Mouse (Mus musculus) T-cell, adult 2 months (primary cell): ENCODE data around the gene Esrrg.

ENCODE experiments used
- DNase-seq: peaks from one replicate; pipeline ENCODE4 v3.0.0; 2022; ENCODE audit warnings: low spot score

Gene Esrrg

DNA sequence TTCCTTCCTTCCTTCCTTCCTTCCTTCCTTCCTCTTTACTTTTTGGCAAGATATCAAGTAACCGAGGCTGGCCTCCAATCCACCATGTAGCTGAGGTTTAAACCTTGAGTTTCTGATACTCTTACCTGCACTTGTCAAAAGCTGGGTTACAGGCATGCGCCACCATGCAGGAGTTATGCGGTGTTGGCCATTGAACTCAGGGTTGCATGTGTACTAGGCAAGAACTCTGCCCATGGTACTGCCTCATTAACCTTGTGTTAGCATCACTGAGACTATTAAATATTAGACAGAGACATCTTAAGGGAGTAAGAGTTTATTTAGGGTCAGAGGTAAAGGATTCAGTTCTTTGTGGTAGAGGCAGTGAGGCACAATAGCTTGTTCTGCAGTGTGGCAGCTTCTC lies 161.6 kb downstream of the Esrrg start:
- no peak for DNase-seq

DNA sequence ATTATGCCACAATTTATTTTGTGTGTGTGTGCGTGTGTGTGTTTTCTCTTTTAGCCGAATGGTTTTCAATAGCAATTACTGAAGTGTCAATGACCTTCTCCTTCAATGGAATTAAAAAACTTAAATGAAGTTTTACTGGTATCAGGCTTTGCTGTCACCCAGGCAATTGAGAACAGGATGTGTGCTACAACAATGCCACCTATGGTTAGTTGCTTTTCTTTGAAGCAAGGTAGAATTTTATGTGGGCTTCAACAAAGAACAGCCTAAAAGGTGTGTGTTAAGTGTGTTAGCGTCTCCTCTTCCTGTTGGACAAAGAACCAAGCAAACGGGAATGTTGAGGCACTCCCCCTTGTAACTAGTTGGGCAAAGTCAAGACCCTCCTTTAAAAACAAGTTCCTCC lies 162.5 kb downstream of the Esrrg start:
- DNase-seq = no peak

DNA sequence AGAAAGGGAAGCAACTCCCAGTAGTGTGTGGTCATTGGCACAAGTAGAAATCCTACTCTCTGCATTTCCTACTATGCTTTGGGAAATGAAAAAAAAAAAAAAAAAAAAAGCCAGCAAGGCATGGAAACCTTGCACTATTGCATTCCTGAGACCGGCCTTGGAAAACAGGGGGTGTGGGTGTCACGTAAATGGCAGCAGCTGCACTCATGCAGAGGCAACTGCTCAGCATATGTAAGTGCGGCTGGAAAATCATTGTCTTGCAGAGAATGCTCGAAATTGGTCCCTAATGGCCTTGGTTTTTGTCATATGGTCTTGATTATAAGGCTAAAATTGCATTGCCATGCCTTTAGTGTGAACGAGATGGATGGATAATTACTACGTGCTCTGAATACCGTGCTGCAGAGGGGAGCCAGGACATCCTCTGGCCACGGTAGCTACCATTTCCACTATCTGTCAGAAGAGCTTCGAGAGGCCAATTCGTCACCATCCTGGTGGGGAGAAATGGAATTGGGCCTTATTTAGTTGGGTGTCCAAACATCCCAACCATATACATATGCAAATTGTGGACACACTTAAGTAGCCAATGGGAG lies 171.1 kb downstream of the Esrrg start:
- DNase-seq = no peak

DNA sequence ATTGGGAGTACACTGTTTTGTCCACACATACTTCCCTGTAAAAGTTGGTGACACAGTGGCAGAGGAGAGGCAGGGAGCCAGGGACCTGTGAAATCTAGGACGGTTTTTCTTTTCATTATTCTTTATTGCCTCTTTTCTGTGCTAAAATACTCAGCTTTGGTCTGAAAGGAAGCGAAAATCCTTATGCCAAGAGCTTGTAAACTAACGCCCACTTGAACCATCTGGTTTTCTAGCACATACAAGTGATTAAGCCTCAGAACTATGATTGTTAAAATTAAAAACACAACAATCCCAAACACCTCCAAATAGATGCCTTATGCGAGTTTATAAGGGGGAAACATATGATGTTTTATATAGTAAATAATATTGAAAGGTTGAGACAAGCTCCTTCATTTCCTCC lies 176.6 kb downstream of the Esrrg start:
- no peak for DNase-seq

DNA sequence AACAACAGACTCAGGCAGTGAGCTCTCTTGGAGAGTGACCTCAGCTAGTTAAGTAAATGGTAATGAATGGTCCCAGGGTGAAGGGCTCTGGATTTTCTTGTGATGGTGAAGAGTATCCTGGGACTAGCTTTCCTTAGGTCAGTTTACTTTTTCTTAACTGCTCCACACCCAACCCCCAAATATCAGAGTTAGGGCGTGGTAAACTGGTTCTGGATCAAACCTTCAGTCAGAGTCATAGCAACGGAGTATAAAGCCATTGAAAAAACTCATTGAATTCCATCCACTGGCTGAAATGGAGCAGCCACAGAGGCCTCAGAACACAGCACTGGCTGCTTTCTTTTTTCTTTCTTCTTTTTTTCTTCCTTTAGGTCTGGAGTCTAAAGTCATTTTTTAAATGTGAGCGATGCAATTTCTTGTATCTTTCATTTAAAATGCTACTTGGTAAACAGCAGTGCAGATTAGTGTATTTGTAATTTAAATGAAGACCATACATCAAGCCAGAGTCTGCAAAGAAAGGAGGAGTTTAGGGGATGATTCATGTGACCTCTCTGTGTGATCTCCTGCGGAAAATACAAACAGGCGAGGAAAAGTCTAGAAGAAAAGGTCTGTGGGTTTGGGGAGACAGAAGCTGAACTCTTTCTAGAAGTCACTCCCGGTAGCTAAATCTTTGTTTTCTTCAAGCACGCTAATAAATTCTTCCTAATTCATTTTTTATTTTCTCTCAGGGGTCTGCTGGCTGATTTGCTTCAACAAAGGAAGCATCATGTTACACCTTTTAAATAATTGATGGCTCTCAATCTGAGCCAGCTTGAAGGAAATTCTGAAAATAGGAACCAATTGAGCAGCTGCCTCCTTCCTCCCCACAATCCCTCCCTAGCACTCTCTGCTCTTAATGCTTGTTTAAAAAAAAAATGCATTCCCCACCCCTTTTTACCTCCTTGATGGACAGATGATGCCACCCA lies 178.7 kb downstream of the Esrrg start:
- no peak for DNase-seq

DNA sequence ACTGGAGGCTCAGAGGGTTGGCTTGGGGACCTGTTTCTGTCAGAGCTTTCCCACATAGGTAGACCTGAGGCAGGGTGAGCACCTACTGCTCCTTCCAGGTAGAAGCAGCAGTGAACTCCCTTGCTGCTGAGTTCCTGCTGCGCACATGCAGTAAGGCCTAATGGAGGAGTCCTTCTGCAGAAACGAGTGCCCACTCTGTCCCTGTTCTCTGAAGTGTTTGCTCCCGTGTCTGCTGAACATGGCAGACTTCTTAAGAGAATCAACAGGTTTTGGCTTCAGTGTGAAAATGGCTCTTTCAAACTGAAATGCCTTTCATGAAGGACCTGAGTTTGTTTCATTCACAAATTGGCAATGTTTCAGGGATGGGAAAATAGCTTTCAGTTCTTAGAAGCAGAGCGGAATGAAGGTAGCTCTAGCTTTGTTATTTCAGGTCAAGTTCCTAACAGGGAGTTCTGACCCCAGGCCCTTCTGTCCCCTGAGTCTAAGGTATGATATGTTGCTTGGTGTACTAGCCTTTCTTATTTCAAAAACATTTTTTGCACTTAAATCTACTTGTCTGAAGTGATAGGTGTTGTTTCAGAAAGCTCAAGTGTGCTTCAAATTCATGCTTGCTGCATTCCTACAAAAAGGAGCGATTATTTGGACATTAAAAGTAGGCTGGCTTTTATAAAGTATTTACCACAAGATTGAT lies 185.8 kb downstream of the Esrrg start:
- DNase-seq = no peak

DNA sequence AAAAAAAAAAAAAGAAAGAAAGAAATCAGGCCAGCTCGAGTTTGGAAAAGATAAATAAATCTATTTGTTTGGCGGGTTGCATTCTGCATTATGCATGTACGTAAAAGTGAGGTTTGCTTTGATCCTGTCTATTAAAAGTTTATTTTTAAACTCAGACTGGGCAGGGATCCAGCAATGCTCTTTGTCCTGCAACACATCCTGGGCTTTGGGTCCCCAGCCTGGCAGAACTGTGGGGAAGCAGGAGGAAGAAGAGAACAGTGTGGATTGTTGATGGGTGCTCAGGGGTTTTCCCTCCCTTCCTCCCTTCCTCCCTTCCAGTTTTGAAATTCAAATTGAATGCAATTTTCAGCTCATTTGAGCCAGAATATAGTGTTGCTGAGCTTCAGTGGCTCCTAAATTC lies 187.0 kb downstream of the Esrrg start:
- no peak for DNase-seq

DNA sequence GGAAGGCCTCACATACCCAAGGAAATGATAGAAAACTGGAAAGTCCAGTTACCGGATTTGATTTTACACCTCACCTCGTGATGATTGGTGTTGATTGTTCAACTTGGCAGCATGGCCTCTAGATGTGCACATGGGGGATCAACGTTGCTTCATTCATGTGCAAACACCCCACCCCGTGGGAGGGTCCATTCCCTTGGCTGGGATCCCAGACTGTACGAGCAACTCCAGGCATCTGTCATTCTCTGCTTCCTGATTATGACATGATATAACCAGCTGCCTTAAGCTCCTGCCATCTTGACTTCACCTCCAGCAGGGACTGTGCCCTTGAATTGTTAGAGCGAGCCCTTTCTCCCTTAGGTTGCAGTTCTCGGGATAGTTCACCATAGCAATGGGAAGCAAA lies 190.7 kb downstream of the Esrrg start:
- DNase-seq = no peak

DNA sequence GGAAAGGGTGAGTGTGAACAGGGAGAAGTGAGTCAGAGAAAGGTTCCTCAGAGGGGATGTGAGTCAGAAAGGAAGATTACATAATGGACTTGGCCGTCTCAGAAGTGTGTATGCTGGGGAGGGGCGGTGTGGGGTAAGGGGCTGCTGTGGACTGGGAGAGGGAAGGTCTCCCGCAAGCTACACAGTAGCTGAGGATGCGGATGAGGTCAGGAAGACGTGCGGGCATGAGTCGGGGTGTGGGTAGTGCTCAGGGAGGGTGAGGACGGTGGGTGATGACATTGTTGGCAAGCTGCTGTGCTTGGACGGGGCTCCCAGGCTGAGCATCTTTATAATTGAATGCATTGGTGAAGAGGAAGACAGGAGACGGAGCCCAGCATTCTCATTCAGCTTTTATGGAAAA lies 192.2 kb downstream of the Esrrg start:
- no peak for DNase-seq

DNA sequence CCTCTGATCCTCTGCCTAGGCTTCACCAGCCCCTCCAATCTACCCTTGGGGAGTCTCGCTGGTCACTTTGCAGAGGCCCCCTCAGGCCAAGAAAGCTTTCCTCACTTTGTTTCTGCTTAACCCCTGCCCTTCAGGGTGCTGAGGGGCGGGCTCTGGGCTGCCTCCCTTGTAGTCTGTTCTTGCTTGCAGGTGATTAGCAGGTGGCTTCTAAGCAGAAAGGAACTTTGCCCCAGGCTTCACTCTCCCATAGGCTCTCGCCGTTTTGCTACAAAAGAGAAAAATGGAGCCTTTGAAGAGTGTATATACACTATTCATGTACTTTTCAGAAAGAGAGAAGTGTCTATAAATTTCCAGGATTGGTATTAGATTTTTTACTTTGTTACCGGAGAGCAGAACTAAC lies 195.0 kb downstream of the Esrrg start:
- no peak for DNase-seq

DNA sequence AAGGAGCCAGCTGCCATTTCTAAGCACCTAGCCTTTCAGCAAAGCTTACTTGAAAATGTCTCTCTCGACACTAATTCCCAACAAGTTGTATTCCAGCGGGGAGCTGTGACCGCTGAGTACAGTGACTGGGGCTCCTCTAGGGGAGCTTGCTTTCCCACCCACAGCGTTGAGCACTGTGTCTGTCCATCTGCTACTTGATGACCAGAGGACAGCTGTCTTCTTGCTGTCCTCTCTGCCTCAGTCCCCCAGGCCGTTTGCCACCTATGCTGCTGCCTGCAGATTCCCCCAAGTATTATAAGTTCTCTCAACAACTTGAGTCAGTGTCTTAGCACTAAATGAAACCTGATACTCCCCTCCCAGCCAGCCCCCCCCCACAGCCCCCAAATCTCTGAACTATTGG lies 195.4 kb downstream of the Esrrg start:
- no peak for DNase-seq

DNA sequence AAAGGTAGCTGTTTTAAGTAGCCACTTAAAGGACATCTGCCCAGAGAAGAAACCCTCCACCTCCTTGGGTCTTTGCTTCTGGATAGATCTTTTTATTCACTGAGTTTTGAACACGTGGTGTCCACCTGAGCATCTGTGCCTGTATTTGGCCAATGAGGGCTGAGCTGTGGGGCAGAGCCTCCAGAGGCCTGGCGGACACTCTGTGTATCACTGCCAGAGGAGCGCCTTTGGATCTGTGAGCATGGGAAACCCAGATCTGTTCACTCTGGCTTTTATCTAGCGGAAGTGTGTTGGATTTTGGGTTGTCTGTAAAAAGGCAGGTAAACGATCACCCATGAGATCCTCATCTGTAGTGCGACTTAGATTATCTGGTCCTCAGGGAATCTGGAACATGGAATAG lies 196.4 kb downstream of the Esrrg start:
- DNase-seq = no peak

DNA sequence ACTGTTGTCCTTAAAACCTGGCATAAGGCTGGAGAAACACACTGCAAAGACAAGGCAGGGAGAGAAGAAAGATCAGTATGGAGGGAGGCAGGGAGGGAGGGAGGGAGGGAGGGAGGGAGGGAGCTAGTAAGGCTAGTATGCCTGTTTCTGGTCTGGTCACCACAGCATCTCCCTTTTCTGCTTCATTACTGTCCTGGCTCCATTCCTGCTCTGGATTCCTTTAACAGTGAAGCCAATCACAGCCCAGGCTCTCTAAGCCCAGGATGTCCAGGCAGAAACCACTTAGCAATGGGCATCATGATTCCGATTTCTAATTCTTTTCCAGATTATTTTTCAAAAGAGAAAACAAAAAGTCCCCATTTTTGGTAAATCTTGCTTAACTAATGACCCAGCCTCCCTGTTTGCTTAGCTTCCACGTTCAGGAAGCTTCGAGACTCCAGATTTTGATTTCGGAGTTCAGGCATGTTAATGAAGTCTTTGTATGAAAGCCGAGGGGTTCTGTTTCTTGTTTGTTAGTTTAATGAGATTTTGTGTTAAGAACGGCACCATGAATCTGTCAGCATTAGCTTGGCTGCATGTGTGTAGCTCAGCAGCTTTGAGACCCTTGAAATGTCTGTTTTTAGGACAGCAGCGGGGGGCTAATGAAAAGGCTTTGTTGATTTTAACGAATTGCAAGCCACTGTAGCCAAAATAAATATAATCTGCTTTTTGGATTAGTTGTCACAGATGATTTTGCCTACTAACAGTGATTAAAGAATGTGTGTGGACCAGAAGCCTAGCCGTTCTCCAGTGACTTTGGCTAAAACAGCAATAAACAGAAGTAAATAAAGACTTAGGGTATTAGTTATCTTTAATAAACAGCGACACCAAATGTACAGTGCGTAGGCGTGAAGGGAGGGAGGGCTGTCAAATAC lies 199.1 kb downstream of the Esrrg start:
- no peak for DNase-seq

DNA sequence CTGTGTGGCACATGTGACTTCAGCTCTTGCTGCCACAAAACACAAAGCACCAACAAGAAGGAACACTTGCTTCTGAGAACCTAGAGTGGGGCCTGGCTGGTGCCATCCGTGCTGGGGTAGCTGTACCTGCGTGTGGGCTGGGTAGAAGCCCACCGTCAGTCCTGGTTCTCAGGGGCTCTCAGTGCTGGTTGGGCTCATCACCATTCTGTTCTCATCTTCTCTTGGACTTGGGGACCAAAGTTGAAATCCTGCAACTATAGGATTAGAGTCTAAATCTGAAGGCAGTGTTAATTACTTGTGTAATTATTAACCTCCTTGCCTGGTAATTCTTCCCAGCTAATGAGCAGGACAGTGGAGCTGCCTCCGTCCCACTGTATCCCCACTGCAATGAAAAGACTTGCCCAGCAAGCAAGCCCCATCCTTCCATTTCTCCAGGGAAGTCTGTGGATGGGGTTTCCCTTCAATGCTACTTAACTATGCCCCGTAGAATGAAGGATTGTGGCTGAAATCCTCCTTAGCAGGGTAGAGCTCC lies 199.9 kb downstream of the Esrrg start:
- no peak for DNase-seq

DNA sequence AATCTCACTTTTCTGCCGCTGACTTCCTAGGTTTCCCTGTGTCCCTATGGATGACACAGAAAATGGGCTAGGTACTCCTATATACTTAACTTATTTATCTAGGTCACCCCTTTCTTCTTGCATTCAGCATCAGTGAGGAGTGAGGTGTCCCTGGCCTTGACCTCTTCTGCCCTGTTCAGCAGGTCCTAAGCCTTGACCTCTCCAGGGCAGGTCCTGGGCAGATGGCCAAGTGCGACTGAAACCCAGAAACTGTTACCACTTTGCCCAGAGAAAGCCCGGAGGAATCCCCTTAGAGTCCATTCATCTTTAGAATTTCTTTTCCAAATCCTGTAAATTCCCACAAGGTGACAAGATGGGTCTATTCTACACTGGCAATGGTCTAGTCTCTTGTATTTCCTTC lies 201.0 kb downstream of the Esrrg start:
- DNase-seq = no peak

DNA sequence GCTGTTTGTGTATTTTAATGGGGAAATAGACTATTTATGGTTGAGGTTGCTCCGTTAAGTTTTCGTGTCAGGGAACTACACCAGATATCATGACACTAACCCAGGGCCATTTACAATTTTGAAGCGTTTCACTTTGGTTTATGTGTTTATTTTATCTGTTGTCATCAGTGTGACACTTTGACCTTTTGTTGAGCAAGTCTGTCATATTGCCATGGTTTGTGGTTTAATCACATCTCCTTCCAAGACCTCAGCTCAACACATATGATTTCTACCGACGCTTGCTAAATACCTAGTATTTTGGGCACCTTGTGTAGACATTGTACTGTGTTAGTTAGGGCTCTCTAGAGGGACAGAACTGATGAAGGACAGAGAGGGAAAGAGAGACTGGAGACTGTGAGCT lies 210.8 kb downstream of the Esrrg start:
- no peak for DNase-seq

DNA sequence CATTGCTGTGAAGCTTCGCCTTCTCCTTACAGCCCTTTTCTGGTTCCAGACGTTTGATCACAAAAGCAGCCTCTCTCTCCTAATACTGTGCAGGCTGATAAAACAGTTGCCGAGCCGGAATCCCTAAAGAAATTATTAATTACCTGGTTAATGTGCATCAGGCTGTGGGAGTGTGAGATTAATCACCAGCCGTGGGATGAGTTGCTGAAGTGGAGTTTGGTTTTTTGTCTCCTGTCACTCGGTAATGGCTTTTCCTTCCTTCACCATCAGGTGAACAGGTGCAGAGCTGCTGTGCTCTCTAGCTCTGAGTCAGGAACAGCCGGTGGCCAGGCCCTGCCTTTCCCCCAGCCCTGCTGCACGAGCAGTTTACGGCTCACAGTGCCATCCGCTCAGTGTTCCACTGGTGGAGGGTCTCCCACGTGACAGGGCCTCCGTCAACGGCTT lies 212.8 kb downstream of the Esrrg start:
- no peak for DNase-seq

DNA sequence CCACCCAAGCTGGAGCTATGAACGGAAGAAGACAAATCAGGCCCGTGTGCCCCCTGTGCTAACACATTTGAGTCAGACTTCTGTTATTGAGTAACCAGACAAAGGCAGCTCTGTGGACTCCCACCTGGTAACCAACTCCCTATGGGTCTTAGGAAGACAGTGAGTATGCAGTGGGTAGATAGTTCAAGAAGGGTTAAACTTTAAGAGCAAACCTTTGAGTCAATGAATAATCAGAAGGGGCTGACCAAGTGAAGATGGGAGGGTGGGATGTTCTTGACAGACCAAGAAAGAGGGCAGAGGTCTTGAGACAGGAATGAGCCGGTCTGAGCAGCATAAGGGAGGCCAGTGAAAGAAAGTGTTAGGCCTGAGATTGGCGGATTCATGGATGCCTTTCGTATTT lies 214.8 kb downstream of the Esrrg start:
- no peak for DNase-seq

DNA sequence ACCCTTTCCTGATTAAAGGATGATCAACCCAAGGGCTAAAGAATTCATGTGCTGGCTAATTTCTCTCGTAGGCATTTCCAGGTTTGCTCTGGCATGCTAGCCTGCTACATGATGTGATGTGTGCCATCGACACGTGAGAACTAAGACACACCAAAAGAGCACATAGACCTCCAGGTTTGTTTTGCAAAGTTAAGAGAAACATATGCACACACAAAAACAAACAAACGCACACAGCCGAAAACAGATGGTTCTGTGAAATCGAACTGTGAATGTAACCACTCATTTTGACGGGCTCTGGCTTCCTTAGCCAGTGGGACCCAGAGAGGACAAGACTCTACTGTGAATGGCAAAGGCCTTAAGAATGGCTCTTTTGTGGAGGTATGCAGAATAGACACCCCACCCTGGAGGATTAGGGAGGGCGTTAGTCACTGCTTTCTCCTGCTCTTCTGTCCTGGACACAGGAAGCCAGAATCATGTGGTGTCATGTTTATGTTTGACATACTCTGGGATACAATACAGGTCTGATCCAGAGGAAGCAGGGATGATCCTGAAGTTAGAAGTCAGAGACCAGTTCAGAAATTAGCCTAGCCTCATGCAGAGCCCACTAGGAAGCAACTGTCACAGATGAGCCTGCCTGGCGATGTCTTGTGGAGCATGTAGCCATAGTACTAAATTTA lies 217.0 kb downstream of the Esrrg start:
- no peak for DNase-seq

DNA sequence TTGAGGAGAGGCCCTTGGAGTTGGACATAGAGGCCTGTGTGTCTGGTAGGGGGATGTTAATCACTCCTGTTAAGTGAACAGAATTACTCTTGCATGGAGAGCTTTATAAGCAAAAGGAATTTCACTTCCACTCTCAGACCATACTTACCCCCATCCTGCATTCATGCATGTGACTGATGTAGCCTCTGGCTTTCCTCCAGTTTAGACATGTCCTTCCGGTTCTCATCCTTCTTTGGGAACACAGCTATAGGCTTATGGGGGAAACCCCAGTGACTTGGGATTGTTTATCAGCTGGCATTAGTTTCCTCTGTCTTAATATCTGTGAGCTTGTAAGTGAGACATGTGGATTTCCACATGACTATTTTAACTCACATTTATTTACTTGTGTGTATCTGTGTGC lies 217.5 kb downstream of the Esrrg start:
- no peak for DNase-seq

DNA sequence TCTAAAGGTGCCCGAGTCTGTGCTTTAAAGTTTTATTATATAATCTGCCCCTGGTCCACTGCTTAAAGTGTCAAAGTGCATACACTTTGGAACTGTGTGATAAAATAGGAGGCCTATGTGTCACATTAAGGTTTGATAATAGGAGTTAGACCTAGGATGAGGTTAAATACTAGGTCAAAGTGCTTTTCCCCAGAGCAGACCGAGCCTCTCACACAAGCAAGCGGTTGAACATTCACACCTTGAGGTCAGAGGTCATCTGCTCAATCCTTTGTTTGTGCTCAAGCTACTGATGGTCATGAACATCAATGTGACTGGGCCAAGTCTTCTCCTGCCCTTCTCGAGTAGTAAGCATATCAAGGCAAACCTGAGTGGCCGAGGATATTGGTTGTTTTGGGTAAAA lies 218.3 kb downstream of the Esrrg start:
- no peak for DNase-seq
